Mouse (Mus musculus): Measurements from ENCODE around the gene Gxylt2.

- TF ChIP-seq GATA1 (IDR thresholded peaks at IDR 0.05; ENCODE audit: borderline replicate concordance, low read length) (no peak), FLI1 (IDR thresholded peaks at IDR 0.05; ENCODE audit: low read length) (no peak)
These were observed 116.8 kb downstream of the Gxylt2 start for GRCm38 (mm10) chr6:100821367-100821766.

Data from megakaryocyte, embryonic 14.5 days (primary cell).